Mouse (Mus musculus) C2C12 (cell line): ENCODE results near the gene Rtf1.

Source experiments
- CEBPB ChIP-seq: IDR thresholded peaks from one replicate; pipeline ENCODE4 v1.6.1; 2011; ENCODE audit warnings: low read depth, mild to moderate bottlenecking, control low read depth, moderate library complexity
- CTCF ChIP-seq: IDR thresholded peaks from one replicate; pipeline ENCODE4 v1.5.1; 2011; ENCODE audit not compliant: control insufficient read depth, insufficient read depth, insufficient read length
- MAX ChIP-seq: IDR thresholded peaks from one replicate; pipeline ENCODE4 v1.6.1; 2011; ENCODE audit warnings: mild to moderate bottlenecking, control low read depth
- MYOD1 ChIP-seq: IDR thresholded peaks from one replicate; pipeline ENCODE4 v1.6.1; 2011; ENCODE audit warnings: low read depth; ENCODE audit not compliant: control insufficient read depth, insufficient read length
- USF1 ChIP-seq: IDR thresholded peaks from one replicate; pipeline ENCODE4 v1.6.1; 2011; ENCODE audit warnings: low read depth, mild to moderate bottlenecking, control low read depth, moderate library complexity

DNA sequence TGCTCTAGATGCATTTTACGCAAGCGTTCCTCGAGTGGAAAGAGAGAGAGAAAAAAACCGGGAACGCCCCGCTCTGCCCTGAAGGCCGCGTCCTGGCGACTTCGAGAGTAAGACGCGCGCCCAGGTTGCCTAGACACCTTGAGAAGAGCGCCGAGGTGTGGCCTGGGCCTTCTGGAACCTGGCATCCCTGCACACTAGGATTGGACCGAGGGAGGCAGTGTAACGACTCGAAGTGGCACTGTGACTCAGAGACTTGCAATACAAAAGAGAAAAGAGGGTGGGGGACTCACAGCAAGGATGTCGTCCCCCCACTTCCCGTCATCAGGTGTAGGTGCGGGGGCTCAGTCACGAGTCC is 68.9 kb downstream of the Rtf1 start:
- TF ChIP-seq CTCF (no peak), MAX (no peak), USF1 (no peak), CEBPB (no peak), MYOD1 (no peak)
